Comparison of ENCODE assay signal across 8 mouse cellular contexts in the genomic region with DNA sequence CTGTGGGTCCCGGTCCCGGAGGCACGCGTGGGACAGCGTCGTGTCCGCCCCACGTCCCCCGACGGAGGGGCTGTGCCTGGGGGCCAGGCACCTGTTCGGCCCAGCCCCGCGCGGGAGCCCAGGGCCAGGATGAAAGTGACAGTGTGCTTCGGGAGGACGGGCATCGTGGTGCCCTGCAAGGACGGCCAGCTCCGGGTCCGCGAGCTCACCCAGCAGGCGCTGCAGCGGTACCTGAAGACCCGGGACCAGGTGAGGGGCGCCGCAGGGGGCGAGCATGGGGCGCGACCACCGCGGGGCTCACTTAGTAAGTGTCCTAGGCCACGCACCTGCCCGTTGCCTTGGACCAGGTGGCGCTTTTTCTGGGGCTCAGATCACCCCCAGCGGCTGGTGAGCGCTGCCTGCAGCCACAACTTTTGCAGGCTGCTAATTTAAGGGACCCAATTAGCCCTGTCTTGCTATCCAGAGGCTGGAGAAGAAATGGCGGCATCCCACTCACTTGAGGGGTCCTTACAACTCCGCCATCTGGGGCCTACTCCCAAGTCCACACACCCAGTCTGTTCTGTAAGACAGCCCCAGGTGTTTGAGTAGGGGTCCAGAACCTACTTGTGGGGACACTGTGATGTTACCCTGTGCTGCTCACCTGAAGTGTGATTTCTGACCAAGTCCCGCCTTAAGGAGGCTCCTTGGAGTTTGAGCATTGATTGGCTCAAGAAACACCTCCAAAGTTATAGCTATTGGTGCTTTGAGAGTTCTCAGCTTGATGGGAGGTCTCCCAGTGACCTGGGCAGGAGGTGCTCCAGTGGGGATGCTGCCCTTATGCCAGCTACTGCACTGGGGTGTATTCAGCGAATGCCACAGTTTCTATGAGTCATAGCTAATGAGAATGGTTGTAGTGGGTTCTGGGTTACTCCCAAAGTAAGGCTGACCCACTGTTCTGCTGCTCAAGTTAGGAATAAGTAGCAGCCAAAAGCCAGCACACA. TPM values are rescaled to one million over a fixed set of nuclear protein-coding genes. Genes with fewer than 3 reads are reported as not detected.
DNase-seq lines count a peak whose midpoint lies in the region; ATAC-seq and TF ChIP-seq lines count a peak whose summit lies in the region.

No protein-coding gene starts in this region.

- H3K27ac ChIP-seq in left cerebral cortex, adult 2 months = peak overlapping the region; percentile 40; the same call in 1 of the 2 replicates
- H3K27ac ChIP-seq in liver, embryonic 13.5 days = no peak overlapping the region; the same call in 1 of the 2 replicates
- no peak overlapping the region for H3K27ac ChIP-seq in neural tube, embryonic 12.5 days

- peak overlapping the region; percentile 77 for H3K4me2 ChIP-seq in liver, embryonic 13.5 days
- H3K4me2 ChIP-seq in neural tube, embryonic 12.5 days (replicated peaks) = peak overlapping the region; percentile 97

- H3K27me3 ChIP-seq in liver, embryonic 13.5 days = peaks cover 16% of the 10 kb centered on the region
- no peaks in the 10 kb centered on the region for H3K27me3 ChIP-seq in neural tube, embryonic 12.5 days (replicated peaks)

- no peaks in the 10 kb centered on the region for H3K36me3 ChIP-seq in liver, embryonic 13.5 days
- H3K36me3 ChIP-seq in neural tube, embryonic 12.5 days = no peaks in the 10 kb centered on the region

- H3K4me3 ChIP-seq in left cerebral cortex, adult 2 months = peak overlapping the region; percentile 75
- peak overlapping the region; percentile 70 for H3K4me3 ChIP-seq in liver, embryonic 13.5 days (replicated peaks)
- H3K4me3 ChIP-seq in neural tube, embryonic 12.5 days = peak overlapping the region; percentile 88

- intact Hi-C loops in left cerebral cortex, adult 2 months (cut with DNase I) = no loop called here

- DNase-seq in left cerebral cortex, adult 2 months (ENCODE audit: extremely low spot score in 1 of 2, low spot score in 2 of 2) = peak in 1 of 2 experiments; percentile 10
- DNase-seq in left cerebral cortex, adult 18-20 months (ENCODE audit: low spot score in 2 of 2) = no peak
- DNase-seq in adrenal gland, postnatal 14 days = peak; percentile 43
- peak; percentile 14 for DNase-seq in forelimb bud, embryonic 11.5 days (ENCODE audit: low read depth, low spot score)
- DNase-seq in induced T-regulatory cell, adult 2 months (ENCODE audit: low read depth) = peak; percentile 7
- no peak for DNase-seq in liver, embryonic 13.5 days
- no peak for DNase-seq in cerebellum, postnatal 25 days

- 3% methylated on average over 39 of the region's 40 CpGs for WGBS in liver, embryonic 13.5 days (ENCODE audit: insufficient replicate concordance)
- WGBS in neural tube, embryonic 12.5 days = 3% methylated on average over 40 of the region's 40 CpGs

- peak; percentile 51 for ATAC-seq in liver, embryonic 13.5 days (ENCODE audit: low read depth)
- ATAC-seq in neural tube, embryonic 12.5 days (ENCODE audit: low FRiP score, low read depth) = peak; percentile 71

- no peaks in the 10 kb centered on the region for H3K9me3 ChIP-seq in liver, embryonic 13.5 days (replicated peaks)
- no peaks in the 10 kb centered on the region for H3K9me3 ChIP-seq in neural tube, embryonic 12.5 days

- H3K4me1 ChIP-seq in liver, embryonic 13.5 days (replicated peaks) = 0 out of 2 replicates have a peak, but pooled peaks cover 3% of the 10 kb centered on the region
- peaks cover 10% of the 10 kb centered on the region for H3K4me1 ChIP-seq in neural tube, embryonic 12.5 days

- no peak; the same call in 1 of the 2 replicates for TF ChIP-seq CTCF in left cerebral cortex, adult 2 months (IDR thresholded peaks at IDR 0.05)

- peak overlapping the region; percentile 72 for H3K9ac ChIP-seq in liver, embryonic 13.5 days
- peak overlapping the region; percentile 78 for H3K9ac ChIP-seq in neural tube, embryonic 12.5 days

RNA-seq across cellular contexts. Expression of a gene that starts 0.8 kb away (rescaled TPM):
- 1 to 10 TPM; 4.0 to 5.1 TPM for total RNA-seq in left cerebral cortex, adult 2 months (2021)
- total RNA-seq in left cerebral cortex, adult 18-20 months (2021) = 1 to 10 TPM; 3.1 to 3.7 TPM
- 13.1 and 15.7 TPM in 2 replicates for total RNA-seq in adrenal gland, postnatal 14 days (2021)
- polyA plus RNA-seq in liver, embryonic 13.5 days (2015; fragmentation: Nextera tagmentation; extraction: Ambion mirVana) = 2.2 TPM in 2 replicates
- 19.1 and 19.2 TPM in 2 replicates for polyA plus RNA-seq in neural tube, embryonic 12.5 days (2016; fragmentation: Nextera tagmentation; extraction: Ambion mirVana)

Comparison
In these comparisons a context has a peak if more than half of its experiments do, and no peak if none do; other contexts are left out.
1. DNase-seq: peak in adrenal gland, postnatal 14 days (single experiment), forelimb bud, embryonic 11.5 days (single experiment) and induced T-regulatory cell, adult 2 months (single experiment); none in left cerebral cortex, adult 18-20 months (0 of 2), liver, embryonic 13.5 days (single experiment) and cerebellum, postnatal 25 days (0 of 2).
2. Peak in every context shown above with its lines, with median percentiles within 50 percentile points of each other: H3K4me3 ChIP-seq.